Mouse (Mus musculus) thymus, adult 2 months (tissue): Measurements from ENCODE around the gene Hoxc6. TPM values are rescaled to one million over a fixed set of nuclear protein-coding genes. Genes with fewer than 3 reads are reported as not detected.

Experiments used
- DNase-seq: peaks from one replicate; pipeline ENCODE4 v3.0.0; 2021
- H3K27ac ChIP-seq: fragments of 200-500 bp; 2 replicates; pipeline ENCODE4 v1.5.1; 2012; ENCODE audit warnings: low read length, control low read depth; ENCODE audit not compliant: control insufficient read depth, insufficient read depth
- H3K27me3 ChIP-seq: fragments of 200-500 bp; 2 replicates; pipeline ENCODE4 v1.6.1; 2012; ENCODE audit warnings: mild to moderate bottlenecking, low read length, moderate library complexity, mixed read lengths; ENCODE audit not compliant: control insufficient read depth, insufficient read depth
- H3K36me3 ChIP-seq: fragments of 200-500 bp; 2 replicates; pipeline ENCODE4 v1.6.1; 2012; ENCODE audit warnings: mild to moderate bottlenecking, low read length, moderate library complexity; ENCODE audit not compliant: control insufficient read depth, insufficient read depth
- H3K4me1 ChIP-seq: fragments of 200-500 bp; replicated peaks from 2 replicates; pipeline ENCODE4 v1.6.1; 2012; ENCODE audit warnings: low read length; ENCODE audit not compliant: control insufficient read depth, insufficient read depth
- H3K4me3 ChIP-seq: fragments of 200-500 bp; 2 replicates; pipeline ENCODE4 v1.5.1; 2012; ENCODE audit warnings: mild to moderate bottlenecking, low read length, control low read depth, moderate library complexity; ENCODE audit not compliant: control insufficient read depth, insufficient read depth
- CTCF ChIP-seq: fragments of 200-500 bp; IDR thresholded peaks from 2 replicates; pipeline ENCODE4 v1.5.1; 2012; ENCODE audit warnings: mild to moderate bottlenecking, control low read depth, low read length, moderate library complexity, borderline replicate concordance; ENCODE audit not compliant: control insufficient read depth, poor library complexity, insufficient read depth; ENCODE audit errors: extremely low read depth
- POLR2A ChIP-seq: fragments of 200-500 bp; IDR thresholded peaks from 2 replicates; pipeline ENCODE4 v1.6.1; 2012; ENCODE audit warnings: mild to moderate bottlenecking, low read length, control low read depth, moderate library complexity; ENCODE audit not compliant: control insufficient read depth, poor library complexity, insufficient read depth; ENCODE audit errors: extremely low read depth
- WGBS: fragments of 180-500 bp; shearing (Covaris S2); methylation state at CpG from one replicate; pipeline ENCODE4 v1.1.7; 2018; 5-methylcytosine and 5-hydroxymethylcytosine counted together
- polyA plus RNA-seq: library from polyadenylated mRNA; depleted of rRNA; stranded (reverse); fragments of >200 nt; gene quantifications from 2 replicates; pipeline ENCODE4 v1.2.3, GENCODE M21; 2012; rRNA removed

Hoxc6 gene
- polyA plus RNA-seq, 1 experiment, result 0.23 TPM

GRCm38 (mm10) chr15:103059393-103059992 is 61.4 kb downstream of the Hoxc6 start:
- peaks cover 19% of the 10 kb centered on the region for H3K27me3 ChIP-seq
- TF ChIP-seq CTCF (no peak), POLR2A (no peak)
- H3K27ac ChIP-seq, result no peak overlapping the region
- no peaks in the 10 kb centered on the region for H3K36me3 ChIP-seq
- DNase-seq, result no peak
- 12% methylated on average over 21 of the region's 21 CpGs for WGBS
- no peaks in the 10 kb centered on the region for H3K4me1 ChIP-seq
- no peak overlapping the region for H3K4me3 ChIP-seq

- WGBS, result 34% methylated on average over 11 of the region's 11 CpGs
- no peak overlapping the region for H3K4me3 ChIP-seq
- H3K27me3 ChIP-seq, result peaks cover 19% of the 10 kb centered on the region
- TF ChIP-seq CTCF, result no peak
- no peak for TF ChIP-seq POLR2A
- DNase-seq, result no peak
- H3K27ac ChIP-seq, result no peak overlapping the region
- H3K4me1 ChIP-seq, result no peaks in the 10 kb centered on the region
- no peaks in the 10 kb centered on the region for H3K36me3 ChIP-seq
Measured at GRCm38 (mm10) chr15:103060021-103060340, 61.9 kb downstream of the Hoxc6 start.

- Histone ChIP-seq H3K4me3 (no peak overlapping the region), H3K27me3 (peaks cover 19% of the 10 kb centered on the region), H3K27ac (no peak overlapping the region), H3K4me1 (no peaks in the 10 kb centered on the region), H3K36me3 (no peaks in the 10 kb centered on the region)
- TF ChIP-seq CTCF, result no peak
- no peak for TF ChIP-seq POLR2A
- WGBS, result 6% methylated on average over 36 of the region's 36 CpGs
- no peak for DNase-seq
Measured at GRCm38 (mm10) chr15:103060341-103061130, 62.5 kb downstream of the Hoxc6 start.

- Histone ChIP-seq H3K27me3 (peaks cover 19% of the 10 kb centered on the region), H3K4me1 (no peaks in the 10 kb centered on the region), H3K27ac (no peak overlapping the region), H3K36me3 (no peaks in the 10 kb centered on the region), H3K4me3 (no peak overlapping the region)
- TF ChIP-seq POLR2A (no peak), CTCF (no peak)
- 3% methylated on average over 30 of the region's 30 CpGs for WGBS
- no peak for DNase-seq
Measured at GRCm38 (mm10) chr15:103061131-103061825, 63.2 kb downstream of the Hoxc6 start.

Other genes starting within 250 kb of the Hoxc6 start
- not detected in 2 replicates for gene Hoxc13, start 77.2 kb upstream of the Hoxc6 start, polyA plus RNA-seq
- gene Hoxc12, start 61.5 kb upstream of the Hoxc6 start, polyA plus RNA-seq, result 0.17 TPM in 1 of 2 replicates, not detected in the other
- gene Hoxc11, start 43.8 kb upstream of the Hoxc6 start, polyA plus RNA-seq, result 0.60 and 0.66 TPM in 2 replicates
- 0.10 and 0.15 TPM in 2 replicates for gene Hoxc10, start 31.5 kb upstream of the Hoxc6 start, polyA plus RNA-seq
- 0.15 and 0.32 TPM in 2 replicates for gene Hoxc5, start 30.8 kb upstream of the Hoxc6 start, polyA plus RNA-seq
- 0.05 and 0.14 TPM in 2 replicates for gene Hoxc9, start 21.8 kb upstream of the Hoxc6 start, polyA plus RNA-seq
- 0.07 and 0.08 TPM in 2 replicates for gene Hoxc8, start 7.7 kb upstream of the Hoxc6 start, polyA plus RNA-seq
- 0.19 and 0.22 TPM in 2 replicates for gene Hoxc4, start 20.7 kb downstream of the Hoxc6 start, polyA plus RNA-seq
- gene Smug1, start 168.8 kb downstream of the Hoxc6 start, polyA plus RNA-seq, result 24.2 and 25.1 TPM in 2 replicates
- 34.2 and 37.0 TPM in 2 replicates for gene Cbx5, start 241.6 kb downstream of the Hoxc6 start, polyA plus RNA-seq
- 155 and 178 TPM in 2 replicates for gene Hnrnpa1, start 242.2 kb downstream of the Hoxc6 start, polyA plus RNA-seq